Mouse (Mus musculus): ENCODE results near the gene Lamtor2.

GRCm38 (mm10) chr3:88514231-88515094 is 38.4 kb downstream of the Lamtor2 start:
- TF ChIP-seq CTCF (IDR thresholded peaks at IDR 0.05; ENCODE audit: control insufficient read depth, insufficient read depth, low read length), result no peak
- no peak for TF ChIP-seq POLR2A (IDR thresholded peaks at IDR 0.05; ENCODE audit: borderline replicate concordance, control insufficient read depth, low read depth, low read length)
